Mouse (Mus musculus) C2C12 (cell line): ENCODE measurements around the gene Abcb1a.

ENCODE experiments used
- CTCF ChIP-seq: IDR thresholded peaks from one replicate; pipeline ENCODE4 v1.5.1; 2011; ENCODE audit not compliant: control insufficient read depth, insufficient read depth, insufficient read length
- MAX ChIP-seq: IDR thresholded peaks from one replicate; pipeline ENCODE4 v1.6.1; 2011; ENCODE audit warnings: mild to moderate bottlenecking, control low read depth
- MYOG ChIP-seq: IDR thresholded peaks from one replicate; pipeline ENCODE4 v1.6.1; 2011; ENCODE audit not compliant: control insufficient read depth, insufficient read length; ENCODE audit errors: extremely low read depth

DNA sequence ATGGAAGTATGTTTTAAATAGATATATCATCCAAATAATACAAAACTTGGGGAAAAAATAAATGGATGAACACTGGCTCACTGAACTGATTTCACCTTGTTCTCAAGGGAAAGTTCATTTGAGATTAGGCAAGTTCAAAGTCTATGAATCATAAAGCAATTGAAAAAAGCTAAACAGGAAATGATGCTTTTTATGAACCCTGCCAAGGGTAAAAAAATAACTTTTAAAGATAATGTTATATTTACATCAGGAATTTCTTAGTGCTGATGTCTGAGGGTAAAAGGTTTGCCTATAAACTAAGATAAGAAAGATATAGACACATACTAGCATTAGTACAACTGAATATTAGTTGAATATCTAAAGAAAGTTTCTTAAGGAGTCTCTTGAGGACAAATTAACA is 11.1 kb upstream of the Abcb1a start:
- TF ChIP-seq CTCF = no peak
- no peak for TF ChIP-seq MAX
- TF ChIP-seq MYOG = no peak
